Mouse (Mus musculus): Measurements from ENCODE around the gene Hspa1b.
"Not testable (repeated sequence)": the region's sequence is repeated elsewhere in the genome, so short reads cannot be mapped to it uniquely, and the experiment has no call there.

The Hspa1b gene

GRCm38 (mm10) chr17:34953904-34954303 is 5.1 kb downstream of the Hspa1b start:
- DNase-seq: no peak

- DNase-seq: no peak
These were observed 5.8 kb downstream of the Hspa1b start for GRCm38 (mm10) chr17:34953258-34953657.

GRCm38 (mm10) chr17:34952378-34953040 is 6.5 kb downstream of the Hspa1b start:
- peak in 1 of 2 experiments; percentile 44 for DNase-seq

GRCm38 (mm10) chr17:34951636-34952377 is 7.2 kb downstream of the Hspa1b start:
- DNase-seq: peak in 1 of 2 experiments; percentile 59

GRCm38 (mm10) chr17:34950514-34951455 is 8.3 kb downstream of the Hspa1b start:
- DNase-seq: no peak

- DNase-seq: no peak
These were observed 9.5 kb downstream of the Hspa1b start for GRCm38 (mm10) chr17:34949553-34949969.

- DNase-seq: not testable (repeated sequence)
These were observed 10.1 kb downstream of the Hspa1b start for GRCm38 (mm10) chr17:34948721-34949552.

- DNase-seq: no peak
These were observed 11.4 kb downstream of the Hspa1b start for GRCm38 (mm10) chr17:34947606-34948005.

- no peak for DNase-seq
These were observed 12.4 kb downstream of the Hspa1b start for GRCm38 (mm10) chr17:34946486-34947140.

- DNase-seq: no peak
These were observed 14.7 kb downstream of the Hspa1b start for GRCm38 (mm10) chr17:34944362-34944761.

- DNase-seq: no peak
These were observed 15.8 kb downstream of the Hspa1b start for GRCm38 (mm10) chr17:34943128-34943815.

- DNase-seq: no peak
These were observed 17.5 kb downstream of the Hspa1b start for GRCm38 (mm10) chr17:34941344-34942041.

- DNase-seq: no peak
These were observed 21.0 kb downstream of the Hspa1b start for GRCm38 (mm10) chr17:34937960-34938505.

- DNase-seq: no peak
These were observed 24.2 kb downstream of the Hspa1b start for GRCm38 (mm10) chr17:34934830-34935229.

GRCm38 (mm10) chr17:34934031-34934430 is 25.0 kb downstream of the Hspa1b start:
- no peak for DNase-seq

GRCm38 (mm10) chr17:34932287-34932686 is 26.8 kb downstream of the Hspa1b start:
- DNase-seq: peak in 1 of 2 experiments; percentile 18

GRCm38 (mm10) chr17:34931735-34932098 is 27.3 kb downstream of the Hspa1b start:
- DNase-seq: peak; percentile 39 to 53

- peak; percentile 93 to 96 for DNase-seq
These were observed 27.8 kb downstream of the Hspa1b start, which contains the start of gene Neu1 for GRCm38 (mm10) chr17:34931061-34931734. Neu1 (plus strand) TSS chr17:34931253.

- no peak for DNase-seq
These were observed 30.2 kb downstream of the Hspa1b start for GRCm38 (mm10) chr17:34928841-34929240.

Data from thymus, adult 18-20 months (tissue).